Mouse (Mus musculus) hindbrain, embryonic 12.5 days (tissue): ENCODE measurements at regions not wholly inside any gene's neighbourhood (a gene's known extent, or its start where the extent isn't known, plus 50 kb on each side); places are given as distances from the start of the nearest gene placed in this dataset.
"Not testable (repeated sequence)": the region's sequence is repeated elsewhere in the genome, so short reads cannot be mapped to it uniquely, and the experiment has no call there.

ENCODE experiments used
- ATAC-seq: fragments of 200-750 bp; cut with Nextera tagmentation; 2 replicates; pipeline ENCODE4 v1.8.0; 2017; ENCODE audit warnings: moderate TSS enrichment; ENCODE audit not compliant: low FRiP score
- H3K27ac ChIP-seq: fragments of 300-500 bp; sonication (generic); 2 replicates; pipeline ENCODE4 v1.5.1; 2016; ENCODE audit warnings: mild to moderate bottlenecking
- H3K27me3 ChIP-seq: fragments of 300-500 bp; sonication (generic); 2 replicates; pipeline ENCODE4 v1.6.1; 2016; ENCODE audit warnings: mild to moderate bottlenecking
- H3K36me3 ChIP-seq: fragments of 300-500 bp; sonication (generic); 2 replicates; pipeline ENCODE4 v1.6.1; 2016; ENCODE audit warnings: mild to moderate bottlenecking
- H3K4me1 ChIP-seq: fragments of 300-500 bp; sonication (generic); 2 replicates; pipeline ENCODE4 v1.6.1; 2016
- H3K4me2 ChIP-seq: fragments of 300-500 bp; sonication (generic); replicated peaks from 2 replicates; pipeline ENCODE4 v1.6.1; 2016; ENCODE audit warnings: mild to moderate bottlenecking
- H3K4me3 ChIP-seq: fragments of 300-500 bp; sonication (generic); 2 replicates; pipeline ENCODE4 v1.5.1; 2016; ENCODE audit warnings: mild to moderate bottlenecking
- H3K9ac ChIP-seq: fragments of 300-500 bp; sonication (generic); 2 replicates; pipeline ENCODE4 v1.6.1; 2016; ENCODE audit warnings: mild to moderate bottlenecking, moderate library complexity
- H3K9me3 ChIP-seq: fragments of 300-500 bp; sonication (generic); replicated peaks from 2 replicates; pipeline ENCODE4 v1.6.1; 2016; ENCODE audit warnings: mild to moderate bottlenecking
- WGBS: fragments of 180-500 bp; shearing (Covaris S2); methylation state at CpG from one replicate; pipeline ENCODE4 v1.1.7; 2016; 5-methylcytosine and 5-hydroxymethylcytosine counted together

DNA sequence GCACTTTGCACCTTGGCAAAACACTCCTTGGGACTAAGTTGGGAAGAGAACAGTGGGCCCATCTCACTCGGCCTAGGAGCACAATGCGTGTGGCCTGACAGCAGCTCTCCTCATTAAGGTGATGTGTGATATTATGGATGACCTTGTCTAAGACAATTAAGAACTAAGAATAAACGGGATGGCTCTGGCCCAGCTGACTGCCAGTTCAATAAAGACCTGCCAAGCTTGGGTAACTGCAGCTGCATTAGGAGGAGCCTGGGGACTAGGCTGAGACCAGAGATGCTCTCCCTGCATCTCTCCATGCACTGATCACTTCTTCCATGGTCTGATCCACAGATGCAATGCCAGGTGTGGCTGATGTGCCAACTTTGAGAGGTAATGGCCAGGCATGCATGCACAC is 356.7 kb downstream of the Fut8 start:
- no peak overlapping the region for H3K27ac ChIP-seq
- WGBS, result 58% methylated on average over 3 of the region's 3 CpGs
- no peak overlapping the region for H3K4me2 ChIP-seq
- no peaks in the 10 kb centered on the region for H3K27me3 ChIP-seq
- no peak overlapping the region for H3K4me3 ChIP-seq
- H3K4me1 ChIP-seq, result peaks cover 12% of the 10 kb centered on the region; the same call in 1 of the 2 replicates
- no peak overlapping the region for H3K9ac ChIP-seq
- H3K9me3 ChIP-seq, result no peaks in the 10 kb centered on the region
- H3K36me3 ChIP-seq, result no peaks in the 10 kb centered on the region
- no peak for ATAC-seq

DNA sequence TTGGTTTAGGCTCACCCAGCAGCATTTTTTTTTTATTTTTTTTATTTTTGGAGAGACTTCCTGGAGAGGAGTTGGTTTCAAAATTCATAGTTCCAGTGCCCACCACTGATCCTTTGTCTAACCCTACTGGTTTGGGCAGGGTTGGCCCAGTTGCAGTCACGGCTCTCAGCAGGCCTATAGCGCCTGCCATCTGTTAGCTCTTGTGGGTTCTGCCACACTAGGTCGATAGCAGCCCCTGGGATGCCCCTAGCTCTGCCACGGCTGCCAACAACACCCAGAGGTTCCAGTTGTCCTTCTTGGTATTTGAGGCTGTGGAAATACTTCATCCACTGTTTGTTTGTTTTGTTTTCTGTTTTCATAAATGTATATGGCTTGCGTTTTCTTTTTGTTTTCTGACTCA is 357.9 kb downstream of the Fut8 start:
- Histone ChIP-seq H3K4me1 (peaks cover 12% of the 10 kb centered on the region; the same call in 1 of the 2 replicates), H3K9me3 (no peaks in the 10 kb centered on the region), H3K27me3 (no peaks in the 10 kb centered on the region), H3K27ac (no peak overlapping the region), H3K4me3 (no peak overlapping the region), H3K36me3 (no peaks in the 10 kb centered on the region), H3K4me2 (no peak overlapping the region), H3K9ac (no peak overlapping the region)
- WGBS, result 77% methylated on average over 5 of the region's 5 CpGs
- no peak for ATAC-seq

DNA sequence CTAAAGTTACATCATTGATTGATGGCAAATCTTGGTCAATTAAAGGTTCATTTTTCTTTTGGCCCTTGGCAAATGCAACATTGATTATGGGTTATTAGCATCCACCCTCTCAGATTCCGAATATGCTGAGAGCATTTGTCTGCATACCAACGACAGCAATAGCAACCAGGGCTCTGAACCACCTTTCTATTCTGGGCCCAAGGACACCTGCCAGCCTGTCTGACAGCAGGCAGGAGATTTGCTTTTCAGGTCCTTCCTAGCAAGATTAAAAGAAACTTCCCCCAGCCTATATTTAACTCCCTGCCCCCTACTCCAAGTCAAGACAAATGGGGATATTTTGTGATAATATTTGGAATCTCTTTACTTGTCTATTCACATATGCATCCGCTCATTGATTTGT is 358.8 kb downstream of the Fut8 start:
- H3K4me1 ChIP-seq, result peaks cover 12% of the 10 kb centered on the region; the same call in 1 of the 2 replicates
- H3K9ac ChIP-seq, result no peak overlapping the region
- no peak overlapping the region for H3K4me2 ChIP-seq
- WGBS, result 64% methylated on average over 3 of the region's 3 CpGs
- H3K4me3 ChIP-seq, result no peak overlapping the region
- no peaks in the 10 kb centered on the region for H3K27me3 ChIP-seq
- ATAC-seq, result no peak
- H3K36me3 ChIP-seq, result no peaks in the 10 kb centered on the region
- no peaks in the 10 kb centered on the region for H3K9me3 ChIP-seq
- H3K27ac ChIP-seq, result no peak overlapping the region

DNA sequence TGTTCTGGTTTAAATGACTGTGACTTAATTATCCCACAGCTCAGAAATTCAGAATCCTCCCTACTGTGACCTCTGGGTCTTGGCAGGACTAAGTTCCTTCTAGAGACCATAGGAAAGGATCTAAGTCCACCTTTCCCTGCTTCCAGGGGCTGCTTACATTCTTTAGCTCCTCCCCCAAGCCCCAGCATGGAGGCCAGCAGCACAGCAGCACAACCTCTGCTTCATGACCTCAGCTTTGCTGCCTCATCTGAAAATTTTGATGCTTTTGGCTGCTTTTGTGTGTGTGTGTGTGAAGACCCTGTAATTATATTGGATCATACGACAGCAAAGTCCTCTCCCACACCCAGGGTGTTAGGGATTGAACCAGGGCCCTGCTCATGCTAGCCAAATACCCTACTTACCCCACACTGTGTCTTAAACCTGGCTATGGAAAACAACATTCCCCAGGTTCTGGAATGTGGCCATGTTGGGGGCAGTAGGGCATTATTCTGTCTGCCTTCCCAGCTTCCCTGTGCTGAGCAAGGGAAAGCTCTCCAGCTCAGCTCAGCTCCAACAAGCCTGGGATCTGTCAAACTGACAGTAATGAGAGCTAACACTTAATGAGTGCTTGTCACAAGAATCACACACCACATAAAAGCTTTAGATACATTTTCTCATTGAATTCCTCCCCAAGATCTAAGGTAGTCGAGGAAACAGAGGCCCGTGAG is 359.9 kb downstream of the Fut8 start:
- Histone ChIP-seq H3K4me1 (peaks cover 12% of the 10 kb centered on the region; the same call in 1 of the 2 replicates), H3K4me3 (no peak overlapping the region), H3K9ac (no peak overlapping the region), H3K9me3 (no peaks in the 10 kb centered on the region), H3K27ac (peak overlapping the region; percentile 44; the same call in 1 of the 2 replicates), H3K27me3 (no peaks in the 10 kb centered on the region), H3K4me2 (no peak overlapping the region), H3K36me3 (no peaks in the 10 kb centered on the region)
- no peak for ATAC-seq
- WGBS, result 39% methylated on average over 3 of the region's 3 CpGs

DNA sequence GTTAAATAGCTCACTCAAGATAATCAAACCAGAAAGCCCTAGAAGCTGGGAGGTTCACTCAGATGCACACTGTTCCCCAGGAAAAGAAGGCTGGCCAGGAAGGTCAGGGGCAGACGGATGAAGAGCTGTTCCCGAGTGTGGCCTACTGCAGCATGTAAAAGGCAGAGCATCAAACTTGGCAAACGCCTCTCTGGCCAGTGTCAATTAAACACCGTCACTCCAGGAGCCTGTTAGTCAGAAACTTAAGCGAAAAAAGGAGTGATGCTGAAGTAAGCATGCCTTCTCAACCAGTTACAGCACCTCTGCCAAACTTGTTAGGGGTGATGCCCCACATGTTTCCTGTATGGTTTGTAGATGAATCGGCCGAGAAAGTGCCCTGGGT is 360.4 kb downstream of the Fut8 start:
- H3K27ac ChIP-seq, result no peak overlapping the region

DNA sequence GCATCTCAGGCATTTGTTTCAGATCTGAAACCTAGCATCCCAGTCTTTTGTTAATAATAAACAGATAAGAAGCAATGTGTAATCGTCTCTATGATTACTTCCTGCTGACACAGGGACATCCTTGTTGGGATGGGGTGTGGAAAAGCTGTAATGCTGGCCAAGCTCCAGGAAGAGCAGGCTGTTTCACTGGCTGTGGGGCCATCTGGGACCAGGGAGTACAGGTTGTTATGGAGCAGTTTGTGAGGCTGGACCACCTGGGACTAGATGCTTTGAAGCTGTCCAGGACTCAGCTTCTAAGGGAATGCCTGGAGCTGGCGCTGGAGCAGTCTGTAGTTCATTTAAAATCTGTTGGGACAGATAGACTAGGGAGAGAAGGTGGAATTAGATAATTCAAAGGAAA is 361.5 kb downstream of the Fut8 start:
- H3K27me3 ChIP-seq, result no peaks in the 10 kb centered on the region
- H3K4me2 ChIP-seq, result no peak overlapping the region
- no peaks in the 10 kb centered on the region for H3K9me3 ChIP-seq
- no peak overlapping the region for H3K27ac ChIP-seq
- H3K9ac ChIP-seq, result no peak overlapping the region
- 66% methylated on average over 2 of the region's 2 CpGs for WGBS
- H3K36me3 ChIP-seq, result no peaks in the 10 kb centered on the region
- ATAC-seq, result no peak
- peaks cover 12% of the 10 kb centered on the region; the same call in 1 of the 2 replicates for H3K4me1 ChIP-seq
- no peak overlapping the region for H3K4me3 ChIP-seq

More for the DNA sequence above, 360.4 kb downstream of the Fut8 start:
- H3K4me2 ChIP-seq, result no peak overlapping the region
- no peak overlapping the region for H3K9ac ChIP-seq
- no peak overlapping the region for H3K4me3 ChIP-seq
- H3K27me3 ChIP-seq, result no peaks in the 10 kb centered on the region
- no peaks in the 10 kb centered on the region for H3K36me3 ChIP-seq
- H3K9me3 ChIP-seq, result no peaks in the 10 kb centered on the region
- ATAC-seq, result no peak
- peaks cover 12% of the 10 kb centered on the region; the same call in 1 of the 2 replicates for H3K4me1 ChIP-seq
- WGBS, result 49% methylated on average over 7 of the region's 7 CpGs

DNA sequence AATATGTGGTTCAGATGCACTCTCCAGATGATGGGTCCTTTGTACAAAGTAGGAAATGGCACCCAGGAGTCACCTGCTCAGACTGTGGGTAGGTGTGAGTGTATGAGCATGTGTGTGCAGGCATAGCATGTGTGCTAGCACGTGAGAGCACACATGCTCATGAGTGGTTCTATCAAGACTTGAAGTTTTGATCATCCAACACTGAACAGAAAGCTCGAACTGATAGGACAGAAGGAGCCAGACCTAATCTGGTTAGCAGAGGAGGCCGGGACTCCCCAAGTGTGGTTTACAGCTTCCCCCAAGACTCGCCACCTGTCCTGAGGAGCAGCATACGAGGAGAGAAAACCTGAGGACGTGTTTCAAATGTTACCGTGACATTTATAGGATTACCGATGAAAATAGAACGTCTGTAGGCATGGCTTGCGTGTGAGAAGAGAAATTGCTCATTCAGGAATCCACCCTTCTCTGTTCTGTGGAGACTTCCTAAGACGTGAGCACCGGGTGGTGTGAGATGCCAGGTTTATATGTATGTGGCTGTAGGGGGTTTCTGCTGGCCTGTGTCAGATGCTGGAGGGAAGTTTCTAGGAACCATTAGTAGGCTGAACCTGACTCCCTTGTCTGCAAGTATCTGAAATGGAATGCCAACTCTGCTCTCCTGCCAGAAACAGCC is 366.0 kb downstream of the Fut8 start:
- Histone ChIP-seq H3K27me3 (no peaks in the 10 kb centered on the region), H3K36me3 (no peaks in the 10 kb centered on the region), H3K9me3 (no peaks in the 10 kb centered on the region), H3K4me1 (no peaks in the 10 kb centered on the region; the same call in 1 of the 2 replicates), H3K9ac (no peak overlapping the region), H3K4me3 (no peak overlapping the region), H3K4me2 (no peak overlapping the region), H3K27ac (no peak overlapping the region)
- WGBS, result 91% methylated on average over 12 of the region's 12 CpGs
- no peak for ATAC-seq

DNA sequence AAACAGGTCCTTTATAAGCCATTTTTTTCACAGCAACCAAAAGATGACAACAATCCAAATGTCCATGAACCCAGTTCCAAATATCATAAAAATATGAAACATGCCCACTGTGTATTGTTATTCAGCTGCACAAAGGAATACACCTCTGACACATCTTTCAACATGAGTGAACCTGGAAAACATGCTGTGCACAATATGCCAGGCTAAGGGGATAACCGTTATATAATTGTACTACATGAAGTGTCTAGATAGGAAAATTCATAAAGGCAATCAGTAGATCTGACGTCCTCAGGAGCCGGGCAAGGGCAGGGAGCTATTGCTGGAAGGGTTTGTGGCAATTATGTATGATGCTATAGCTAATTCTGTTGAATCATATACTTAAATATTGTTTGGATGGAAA is 379.6 kb downstream of the Fut8 start:
- H3K27me3 ChIP-seq, result no peaks in the 10 kb centered on the region
- H3K27ac ChIP-seq, result no peak overlapping the region
- H3K9me3 ChIP-seq, result no peaks in the 10 kb centered on the region
- no peak overlapping the region for H3K9ac ChIP-seq
- no peak overlapping the region for H3K4me3 ChIP-seq
- H3K4me2 ChIP-seq, result no peak overlapping the region
- H3K4me1 ChIP-seq, result no peaks in the 10 kb centered on the region
- no peak for ATAC-seq
- H3K36me3 ChIP-seq, result no peaks in the 10 kb centered on the region
- 93% methylated on average over 3 of the region's 3 CpGs for WGBS

DNA sequence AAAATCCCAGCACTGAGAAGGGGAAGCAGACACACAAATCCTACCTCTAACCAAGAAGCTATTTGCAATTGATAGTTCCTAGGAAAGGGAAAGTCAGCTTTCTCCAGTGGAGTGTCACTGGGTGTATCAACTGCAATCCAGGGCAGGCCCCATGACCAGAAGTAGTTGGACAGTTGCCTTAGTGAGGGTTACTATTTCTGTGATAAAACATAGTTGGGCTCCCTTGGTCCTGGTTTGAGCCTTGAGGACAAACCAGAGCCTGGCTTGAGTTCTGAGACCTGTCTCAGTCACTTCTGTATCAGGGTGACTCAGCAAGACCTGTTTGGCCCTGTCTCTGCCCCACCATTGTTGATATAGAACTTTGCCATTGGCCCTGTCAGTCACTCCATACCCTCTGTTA is 384.3 kb downstream of the Fut8 start:
- H3K9me3 ChIP-seq, result no peaks in the 10 kb centered on the region
- H3K27ac ChIP-seq, result no peak overlapping the region
- no peaks in the 10 kb centered on the region for H3K36me3 ChIP-seq
- H3K9ac ChIP-seq, result no peak overlapping the region
- no peaks in the 10 kb centered on the region for H3K4me1 ChIP-seq
- no peak overlapping the region for H3K4me3 ChIP-seq
- no peak overlapping the region for H3K4me2 ChIP-seq
- H3K27me3 ChIP-seq, result no peaks in the 10 kb centered on the region
- no peak for ATAC-seq

DNA sequence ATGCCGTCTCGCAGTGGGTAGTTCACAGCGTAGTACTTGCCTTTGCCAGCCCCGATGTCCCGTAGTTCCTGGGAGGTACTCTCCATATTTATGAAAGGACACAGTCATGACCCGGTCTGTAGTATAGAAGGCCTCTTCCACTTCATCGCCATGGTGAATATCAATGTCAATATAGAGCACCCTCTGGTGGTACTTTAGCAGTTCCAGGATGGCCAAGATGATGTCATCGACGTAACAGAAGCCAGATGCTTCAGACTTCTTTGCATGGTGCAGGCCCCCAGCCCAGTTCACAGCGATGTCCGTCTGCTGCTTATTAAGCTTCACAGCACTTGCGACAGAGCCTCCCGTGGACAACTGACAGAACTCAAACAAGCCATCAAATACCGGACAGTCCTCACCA is 386.4 kb downstream of the Fut8 start:
- not testable (repeated sequence) for H3K36me3 ChIP-seq, H3K4me1 ChIP-seq, H3K9ac ChIP-seq, H3K9me3 ChIP-seq, H3K4me3 ChIP-seq, H3K27ac ChIP-seq, H3K27me3 ChIP-seq, H3K4me2 ChIP-seq, ATAC-seq
- whole genome bisulfite sequencing, result 87% methylated on average over 14 of the region's 14 CpGs

DNA sequence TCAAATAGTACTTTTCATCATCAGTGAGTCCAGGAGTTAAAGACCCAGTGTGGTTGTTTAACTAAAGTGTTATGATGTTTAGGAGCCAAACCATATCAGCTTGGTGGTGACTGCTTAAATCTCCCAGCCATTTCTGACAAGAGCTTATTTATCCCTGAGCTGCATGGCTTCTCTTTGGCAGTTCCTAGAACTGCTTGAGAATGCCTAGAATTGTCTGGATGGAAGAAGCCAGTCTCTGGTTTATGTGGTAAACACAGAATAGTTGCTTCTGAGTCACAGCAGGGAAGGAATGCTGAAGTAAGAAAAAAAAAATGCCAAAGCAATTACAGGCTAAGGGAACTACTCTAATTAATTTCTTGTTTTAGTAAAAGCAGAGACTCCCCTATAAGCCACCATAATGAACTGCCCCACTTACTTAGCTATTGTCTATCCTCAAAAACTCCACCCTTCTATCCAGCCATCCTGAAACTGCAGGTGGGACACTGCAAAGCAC is 390.5 kb downstream of the Fut8 start:
- Histone ChIP-seq H3K9me3 (no peaks in the 10 kb centered on the region), H3K4me3 (no peak overlapping the region), H3K36me3 (no peaks in the 10 kb centered on the region), H3K4me1 (no peaks in the 10 kb centered on the region), H3K9ac (no peak overlapping the region), H3K27me3 (no peaks in the 10 kb centered on the region), H3K27ac (no peak overlapping the region), H3K4me2 (no peak overlapping the region)
- no peak for ATAC-seq

DNA sequence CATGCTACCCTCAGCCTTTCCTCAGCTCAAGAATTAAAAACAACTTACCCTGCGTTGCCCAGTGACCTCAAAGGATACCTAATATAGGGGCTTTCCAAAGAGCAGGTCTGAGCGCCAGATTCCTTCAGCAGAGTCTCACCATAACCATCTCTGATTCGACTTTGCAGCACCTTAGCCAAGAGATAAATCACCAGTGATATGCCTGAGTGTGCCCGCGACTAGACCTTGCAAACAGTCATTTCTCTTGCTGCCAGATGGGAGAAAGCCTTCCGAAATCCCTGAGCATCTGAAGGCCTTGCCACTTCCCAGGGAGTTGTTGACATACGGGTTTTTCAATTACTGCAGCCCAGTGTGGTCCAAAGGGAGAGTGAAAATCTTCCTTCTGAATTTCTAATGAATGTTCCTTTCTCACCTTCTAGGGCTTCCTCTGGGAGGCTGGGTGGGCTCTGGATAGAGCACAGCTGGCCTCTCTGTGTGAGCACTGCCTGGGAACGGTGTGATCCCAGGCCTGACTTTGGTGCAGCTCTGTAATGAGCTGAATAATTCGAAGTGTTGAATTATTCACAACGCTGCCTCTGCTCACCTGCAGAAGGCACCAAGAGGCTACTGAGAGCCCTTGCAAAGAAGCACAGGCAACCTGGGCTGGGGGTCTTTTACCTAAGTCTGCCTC is 396.2 kb downstream of the Fut8 start:
- Histone ChIP-seq H3K9ac (no peak overlapping the region), H3K9me3 (no peaks in the 10 kb centered on the region), H3K36me3 (no peaks in the 10 kb centered on the region), H3K27ac (no peak overlapping the region), H3K4me2 (no peak overlapping the region), H3K4me3 (no peak overlapping the region), H3K27me3 (no peaks in the 10 kb centered on the region), H3K4me1 (peaks cover 7% of the 10 kb centered on the region)
- peak; percentile 29; the same call in 1 of the 2 replicates for ATAC-seq
- WGBS, result 30% methylated on average over 10 of the region's 10 CpGs
